Mouse (Mus musculus): ENCODE results near the gene Man2b2.

The Man2b2 gene

GRCm38 (mm10) chr5:36829913-36830879, at the start of gene Man2b2:
TSS of gene Man2b2 (minus strand) at chr5:36830653.
- DNase-seq (ENCODE audit: low spot score), result peak; percentile 90

GRCm38 (mm10) chr5:36878801-36879200, 48.3 kb upstream of the Man2b2 start:
- no peak for DNase-seq (ENCODE audit: low spot score)

- no peak for DNase-seq (ENCODE audit: low spot score)
These were observed 47.2 kb upstream of the Man2b2 start for GRCm38 (mm10) chr5:36877641-36878040.

DNA sequence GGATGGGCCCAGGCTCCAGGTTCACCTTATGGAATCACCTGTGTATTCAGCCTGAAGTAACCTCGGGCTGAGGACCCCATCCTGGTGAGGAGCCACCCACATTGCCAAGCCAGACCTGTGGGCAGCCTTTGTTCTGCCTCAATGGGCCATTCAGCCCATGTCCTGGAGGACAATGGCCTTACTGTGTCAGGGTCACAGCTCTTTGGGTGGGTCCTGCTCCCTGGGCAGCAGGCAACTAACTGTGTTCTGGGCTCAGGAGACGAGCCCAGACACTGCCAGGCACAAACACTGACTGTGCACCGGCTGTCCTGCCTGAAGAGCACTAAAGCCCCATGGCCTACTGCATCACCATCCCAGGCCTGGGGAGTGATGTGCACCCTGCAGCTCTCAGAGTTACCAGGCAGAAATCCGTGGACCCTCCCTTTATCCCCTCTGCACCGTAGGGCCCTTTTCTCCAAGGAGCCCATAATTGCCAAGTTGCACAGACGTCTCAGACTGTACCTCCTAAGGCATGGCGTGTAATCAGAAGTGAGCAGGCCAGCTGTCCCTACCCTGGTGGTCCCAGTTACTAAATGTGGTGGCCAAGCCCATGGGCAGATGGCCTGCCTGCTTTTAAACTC, 46.4 kb upstream of the Man2b2 start:
- DNase-seq (ENCODE audit: low spot score), result no peak

DNA sequence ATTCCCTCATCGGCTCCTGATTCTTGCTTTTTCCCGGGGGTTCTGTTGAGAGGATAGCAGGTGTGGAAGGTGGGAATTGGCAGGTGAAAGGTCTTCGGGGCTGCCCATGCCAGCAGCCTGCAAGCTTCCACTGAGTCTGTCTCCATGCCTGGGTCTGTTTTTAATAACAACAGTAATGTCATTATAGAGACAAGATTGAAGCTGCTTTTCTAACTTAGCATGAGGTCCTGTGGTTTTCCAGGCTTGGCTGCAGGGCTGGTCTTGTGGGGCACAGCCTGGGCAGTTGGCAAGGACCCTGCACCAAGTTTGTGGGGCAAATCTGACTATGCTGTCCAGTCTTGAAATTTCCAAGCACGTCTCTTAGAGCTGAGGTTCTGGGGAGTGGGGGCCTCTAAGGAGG, 45.5 kb upstream of the Man2b2 start:
- peak; percentile 63 for DNase-seq (ENCODE audit: low spot score)

- DNase-seq (ENCODE audit: low spot score), result no peak
These were observed 40.5 kb upstream of the Man2b2 start for GRCm38 (mm10) chr5:36870916-36871315.

GRCm38 (mm10) chr5:36869578-36870236, 39.3 kb upstream of the Man2b2 start:
- peak; percentile 68 for DNase-seq (ENCODE audit: low spot score)

DNA sequence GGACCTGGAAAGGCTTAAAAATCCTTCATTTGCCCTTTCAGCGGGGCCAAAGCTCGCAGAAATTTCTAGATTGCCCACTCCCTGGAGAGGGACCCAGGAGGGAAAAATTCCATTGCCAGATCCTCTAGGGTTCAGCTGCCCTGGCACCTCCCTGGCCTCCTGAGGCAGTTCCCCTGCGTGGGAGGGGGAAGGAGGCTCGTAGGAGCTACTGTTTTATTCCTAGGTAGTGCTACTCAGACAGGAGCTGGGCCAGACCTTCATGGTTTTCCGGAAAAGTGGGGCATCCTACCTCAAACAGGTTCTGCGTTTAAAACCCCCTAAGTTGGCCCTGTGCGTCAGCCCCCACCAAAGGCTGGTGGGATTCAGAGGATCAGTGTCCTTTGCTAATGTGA, 38.7 kb upstream of the Man2b2 start:
- peak; percentile 50 for DNase-seq (ENCODE audit: low spot score)

GRCm38 (mm10) chr5:36868266-36869090, 38.0 kb upstream of the Man2b2 start, which contains the start of gene Ppp2r2c:
TSS of gene Ppp2r2c (plus strand) at chr5:36868513.
- peak; percentile 60 for DNase-seq (ENCODE audit: low spot score)

DNA sequence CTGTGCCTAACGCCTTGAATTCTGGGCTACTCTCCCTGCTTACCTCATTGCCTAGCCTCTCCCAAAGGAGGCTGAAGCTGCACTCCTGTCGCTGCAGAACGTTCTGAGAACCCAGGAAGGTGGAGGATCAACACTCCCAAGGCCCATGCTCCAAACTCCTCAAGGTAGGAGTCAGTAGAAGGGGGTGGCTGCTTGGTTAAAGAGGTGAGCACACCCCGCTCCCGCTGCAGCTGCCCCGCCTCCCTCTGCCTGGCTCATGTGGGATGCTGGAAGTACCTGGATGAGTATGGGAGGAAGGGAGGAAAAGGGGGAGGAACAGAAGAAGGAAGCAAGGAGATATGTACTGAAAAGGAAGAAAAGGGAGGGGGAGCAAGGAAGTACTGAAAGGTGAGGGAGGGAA, 37.1 kb upstream of the Man2b2 start:
- DNase-seq (ENCODE audit: low spot score), result no peak

DNA sequence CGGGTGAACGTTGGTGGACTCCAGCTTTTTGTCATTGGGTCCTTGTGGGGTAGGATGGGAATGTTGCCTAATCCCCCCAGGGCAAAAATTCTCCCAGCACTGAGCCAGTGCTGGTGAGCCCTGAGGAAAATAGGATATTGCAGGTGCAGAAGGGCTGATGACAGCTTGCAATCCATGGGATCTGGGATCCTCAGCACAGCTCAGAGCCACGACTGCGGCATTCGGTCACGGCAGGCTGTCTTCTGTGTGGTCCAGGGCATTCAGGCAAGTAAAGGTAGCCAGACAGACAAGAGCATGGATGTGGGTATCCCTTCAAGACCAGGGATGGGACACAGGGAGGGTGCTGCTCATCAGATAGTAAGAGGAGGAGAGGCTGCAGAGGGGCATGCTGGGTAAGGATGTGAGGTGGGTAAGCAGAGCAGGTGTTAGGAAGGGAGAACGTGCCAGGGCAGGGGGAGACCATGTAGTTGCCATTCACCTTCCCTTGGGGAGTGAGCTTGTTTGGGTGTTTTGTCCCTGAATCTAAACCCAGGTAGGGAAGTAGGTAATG, 36.3 kb upstream of the Man2b2 start:
- DNase-seq (ENCODE audit: low spot score), result no peak

- DNase-seq (ENCODE audit: low spot score), result no peak
These were observed 30.6 kb upstream of the Man2b2 start for GRCm38 (mm10) chr5:36861084-36861483.

DNA sequence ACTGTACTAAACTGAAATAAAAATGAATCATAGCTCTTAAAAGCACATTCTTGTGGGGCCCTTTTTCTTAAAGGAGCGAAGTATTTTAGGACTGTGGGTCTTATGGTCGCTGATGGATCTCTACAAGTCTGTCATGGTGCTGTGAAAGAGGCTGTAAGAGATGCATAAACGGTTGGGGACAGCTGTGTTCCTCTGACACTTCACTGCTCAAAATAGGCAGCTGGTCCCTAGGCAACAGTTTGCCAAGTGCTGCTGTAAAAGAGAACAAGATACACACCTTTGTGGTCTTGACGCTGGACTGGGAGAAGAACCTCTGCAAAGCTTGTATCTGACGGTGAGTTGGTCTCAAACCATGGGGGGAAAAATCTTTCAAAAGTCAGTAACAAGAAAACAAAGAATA, 27.1 kb upstream of the Man2b2 start:
- no peak for DNase-seq (ENCODE audit: low spot score)

GRCm38 (mm10) chr5:36856529-36856928, 26.1 kb upstream of the Man2b2 start:
- no peak for DNase-seq (ENCODE audit: low spot score)

DNA sequence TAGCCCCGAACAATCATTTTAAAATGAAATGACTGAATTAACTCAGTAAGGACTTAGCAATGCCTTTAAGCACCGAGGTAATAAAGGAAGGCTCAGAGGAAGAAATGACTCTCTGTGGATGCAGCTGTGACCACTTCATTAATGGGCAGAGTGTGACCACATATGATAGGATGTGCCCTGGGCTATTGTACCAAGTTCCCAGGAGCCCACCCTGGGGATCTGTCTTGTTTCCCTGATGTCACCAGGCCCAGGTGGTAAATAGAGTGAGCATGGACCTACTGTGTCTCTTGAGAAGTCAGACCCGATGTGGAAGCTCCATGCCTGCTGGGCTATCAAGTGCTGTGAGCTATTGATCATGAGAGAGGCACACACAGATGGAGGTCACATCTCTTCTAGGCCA, 24.7 kb upstream of the Man2b2 start:
- DNase-seq (ENCODE audit: low spot score), result no peak

DNA sequence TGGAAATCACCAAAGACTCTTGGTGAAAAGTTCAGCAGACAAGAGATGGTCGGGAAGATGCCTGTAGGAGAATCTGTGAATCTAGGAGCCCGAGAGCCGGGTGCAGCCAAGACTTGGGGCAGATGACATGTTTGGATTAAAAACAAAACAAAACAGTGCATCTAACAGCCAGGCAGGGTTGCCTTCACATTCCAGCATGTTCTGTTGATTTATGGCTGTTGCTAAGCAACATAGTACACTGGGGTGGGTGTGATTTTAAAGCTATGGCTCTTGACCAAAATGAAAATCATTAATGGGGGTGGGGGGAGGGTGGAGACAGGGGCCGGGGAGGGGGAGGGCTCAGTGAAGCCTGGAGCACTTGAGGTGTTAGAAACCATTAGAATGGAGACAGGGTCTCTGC, 21.1 kb upstream of the Man2b2 start:
- no peak for DNase-seq (ENCODE audit: low spot score)

DNA sequence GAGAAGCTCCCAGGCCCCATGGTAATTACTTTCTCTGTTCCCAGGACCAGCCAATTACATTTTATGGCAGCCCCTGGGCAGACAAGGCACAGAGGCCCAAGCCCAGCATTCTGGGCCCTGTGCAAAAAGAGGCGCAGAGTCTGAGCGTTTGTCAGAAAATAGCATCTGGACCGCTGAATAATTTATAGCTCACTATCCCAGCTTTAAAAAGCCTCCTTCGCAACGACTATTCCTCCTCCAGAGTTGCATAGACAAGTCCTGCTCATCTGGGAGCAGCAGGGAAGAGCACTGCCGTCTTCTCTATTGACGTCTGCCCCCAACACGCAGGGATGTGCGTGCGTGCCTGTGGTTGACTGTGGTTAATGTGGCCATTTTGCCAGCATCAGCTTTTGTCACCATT, 14.0 kb upstream of the Man2b2 start:
- no peak for DNase-seq (ENCODE audit: low spot score)

- peak; percentile 31 for DNase-seq (ENCODE audit: low spot score)
These were observed 11.2 kb upstream of the Man2b2 start for GRCm38 (mm10) chr5:36841701-36842100.

- DNase-seq (ENCODE audit: low spot score), result no peak
These were observed 9.6 kb upstream of the Man2b2 start for GRCm38 (mm10) chr5:36840092-36840491.

- DNase-seq (ENCODE audit: low spot score), result no peak
These were observed 9.1 kb upstream of the Man2b2 start for GRCm38 (mm10) chr5:36839602-36840001.

- peak; percentile 30 for DNase-seq (ENCODE audit: low spot score)
These were observed 8.6 kb upstream of the Man2b2 start for GRCm38 (mm10) chr5:36839032-36839431.

DNA sequence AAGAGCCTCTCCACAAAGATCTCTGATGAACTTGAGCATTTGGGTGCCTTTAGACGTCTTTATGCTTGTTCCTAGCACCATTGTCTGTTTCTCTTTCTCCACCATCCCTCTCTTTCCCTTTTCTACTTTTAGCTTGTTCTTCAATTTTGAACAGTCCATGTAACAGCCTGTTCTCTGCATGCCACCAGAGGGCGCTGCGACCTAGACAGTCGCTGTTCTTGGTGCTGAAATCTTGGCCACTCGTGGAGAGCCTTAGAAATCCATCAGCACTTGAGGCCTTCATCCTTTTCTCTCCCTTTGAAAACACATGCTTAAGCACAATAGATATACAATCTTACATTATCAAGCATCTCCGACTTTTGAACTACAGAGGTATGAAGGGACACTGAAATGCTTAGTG, 5.5 kb upstream of the Man2b2 start:
- peak; percentile 79 for DNase-seq (ENCODE audit: low spot score)

Data from MN1 (cell line).